Mouse (Mus musculus) layer of hippocampus, adult 11-12 months (tissue): Measurements from ENCODE around the gene Gtpbp4.
"Not testable (repeated sequence)": the region's sequence is repeated elsewhere in the genome, so short reads cannot be mapped to it uniquely, and the experiment has no call there.

ENCODE experiments used
- DNase-seq: peaks from one replicate; pipeline ENCODE4 v3.0.0; 2022; ENCODE audit warnings: low spot score

Gtpbp4 gene

GRCm38 (mm10) chr13:8972369-8972768 is 23.5 kb downstream of the Gtpbp4 start:
- DNase-seq = no peak

GRCm38 (mm10) chr13:8967742-8968141 is 28.1 kb downstream of the Gtpbp4 start:
- DNase-seq = no peak

GRCm38 (mm10) chr13:8965224-8965623 is 30.7 kb downstream of the Gtpbp4 start:
- DNase-seq = no peak

GRCm38 (mm10) chr13:8962266-8962665 is 33.6 kb downstream of the Gtpbp4 start:
- not testable (repeated sequence) for DNase-seq

GRCm38 (mm10) chr13:8961128-8961888 is 34.6 kb downstream of the Gtpbp4 start:
- DNase-seq = not testable (repeated sequence)

- DNase-seq = not testable (repeated sequence)
Observed at GRCm38 (mm10) chr13:8959554-8959953, 36.3 kb downstream of the Gtpbp4 start.

GRCm38 (mm10) chr13:8959058-8959457 is 36.8 kb downstream of the Gtpbp4 start:
- DNase-seq = not testable (repeated sequence)

GRCm38 (mm10) chr13:8956873-8957272 is 39.0 kb downstream of the Gtpbp4 start:
- DNase-seq = not testable (repeated sequence)

- DNase-seq = not testable (repeated sequence)
Observed at GRCm38 (mm10) chr13:8955127-8955526, 40.8 kb downstream of the Gtpbp4 start.

- DNase-seq = not testable (repeated sequence)
Observed at GRCm38 (mm10) chr13:8952563-8952962, 43.3 kb downstream of the Gtpbp4 start, which contains the start of gene Idi2. Gene Idi2 (plus strand): TSS chr13:8952863.

- not testable (repeated sequence) for DNase-seq
Observed at GRCm38 (mm10) chr13:8948131-8948530, 47.8 kb downstream of the Gtpbp4 start, which contains the start of gene Gm9745. Gene Gm9745 (minus strand): TSS chr13:8948231.

- DNase-seq = not testable (repeated sequence)
Observed at GRCm38 (mm10) chr13:8943828-8944227, 52.1 kb downstream of the Gtpbp4 start.

- DNase-seq = not testable (repeated sequence)
Observed at GRCm38 (mm10) chr13:8941701-8942100, 54.2 kb downstream of the Gtpbp4 start.

- DNase-seq = not testable (repeated sequence)
Observed at GRCm38 (mm10) chr13:8941110-8941509, 54.8 kb downstream of the Gtpbp4 start.

- not testable (repeated sequence) for DNase-seq
Observed at GRCm38 (mm10) chr13:8937611-8938140, 58.2 kb downstream of the Gtpbp4 start.

GRCm38 (mm10) chr13:8933499-8933898 is 62.4 kb downstream of the Gtpbp4 start:
- DNase-seq = no peak
